ENCODE assay signal across 9 mouse cellular contexts in genomic region chr11:49871914-49872313, GRCm38 (mm10). TPM values are rescaled to one million over a fixed set of nuclear protein-coding genes. Genes with fewer than 3 reads are reported as not detected.
DNase-seq lines count a peak whose midpoint lies in the region; ATAC-seq and TF ChIP-seq lines count a peak whose summit lies in the region.
"Had no signal": no experiment of that assay in that cellular context is flagged by ENCODE, and none has a peak within 500 bp of the region (broad histone marks: within the 10 kb centered on the region; RNA-seq: fewer than 3 reads in every experiment).

No protein-coding gene starts in this region.

- no peaks in the 10 kb centered on the region for H3K4me1 ChIP-seq in testis, adult 2 months (ENCODE audit: control insufficient read depth, insufficient read depth, low read length)
- H3K4me1 ChIP-seq in bone marrow, adult 2 months (ENCODE audit: control insufficient read depth, insufficient read depth, low read length) = peaks cover 1% of the 10 kb centered on the region; the same call in 1 of the 2 replicates
- H3K4me1 ChIP-seq in hindbrain, postnatal 0 days (ENCODE audit: insufficient read depth, low read length) = peaks cover 4% of the 10 kb centered on the region; the same call in 1 of the 2 replicates
- H3K4me1 ChIP-seq in lung, postnatal 0 days (ENCODE audit: insufficient read depth, low read depth, low read length) = no peaks in the 10 kb centered on the region

- no peak overlapping the region for H3K27ac ChIP-seq in testis, adult 2 months (ENCODE audit: control insufficient read depth, insufficient read depth, low read depth, low read length)
- H3K27ac ChIP-seq in bone marrow, adult 2 months (ENCODE audit: control insufficient read depth, insufficient read depth, low read depth, low read length, poor library complexity) = no peak overlapping the region
- no peak overlapping the region for H3K27ac ChIP-seq in hindbrain, postnatal 0 days
- no peak overlapping the region for H3K27ac ChIP-seq in lung, postnatal 0 days (ENCODE audit: low read length)
- H3K27ac ChIP-seq: neural tube, embryonic 13.5 days had no signal

- DNase-seq in testis, postnatal 14 days (ENCODE audit: low spot score) = no peak
- peak; percentile 83 for DNase-seq in hindbrain, postnatal 0 days (ENCODE audit: low spot score)
- peak; percentile 54 for DNase-seq in lung, postnatal 0 days (ENCODE audit: low spot score)
- peak; percentile 27 for DNase-seq in retina, postnatal 7 days (ENCODE audit: low read depth, low spot score)
- DNase-seq in urinary bladder, postnatal 10 days (ENCODE audit: low spot score) = no peak

- H3K9me3 ChIP-seq in hindbrain, postnatal 0 days (ENCODE audit: low read length) = no peaks in the 10 kb centered on the region
- no peaks in the 10 kb centered on the region for H3K9me3 ChIP-seq in lung, postnatal 0 days (ENCODE audit: low read length)
- H3K9me3 ChIP-seq: neural tube, embryonic 13.5 days had no signal

- no peak for TF ChIP-seq EP300 in lung, postnatal 0 days (IDR thresholded peaks at IDR 0.05)

- 55% methylated on average over 6 of the region's 6 CpGs for WGBS in bone marrow, adult 2 months
- WGBS in hindbrain, postnatal 0 days = 51% methylated on average over 6 of the region's 6 CpGs
- 54% methylated on average over 6 of the region's 6 CpGs for WGBS in lung, postnatal 0 days

- peak; percentile 5; the same call in 1 of the 2 replicates for TF ChIP-seq CTCF in testis, adult 2 months (IDR thresholded peaks at IDR 0.05; ENCODE audit: control insufficient read depth, insufficient read depth, insufficient replicate concordance, low read depth, low read length)
- peak; percentile 50 for TF ChIP-seq CTCF in bone marrow, adult 2 months (IDR thresholded peaks at IDR 0.05; ENCODE audit: control insufficient read depth, insufficient read depth, low read length)
- peak; percentile 85 for TF ChIP-seq CTCF in hindbrain, postnatal 0 days (IDR thresholded peaks at IDR 0.05; ENCODE audit: low read depth)
- peak; percentile 75 for TF ChIP-seq CTCF in lung, postnatal 0 days (IDR thresholded peaks at IDR 0.05)

- ATAC-seq in erythroblast, adult 5-6 weeks (replicated peaks; ENCODE audit: low FRiP score, poor library complexity, severe bottlenecking) = peak; percentile 73
- ATAC-seq in hindbrain, postnatal 0 days = peak; percentile 74
- ATAC-seq in lung, postnatal 0 days = no peak

- no peak overlapping the region for H3K4me3 ChIP-seq in testis, adult 2 months (ENCODE audit: control insufficient read depth, low read depth, low read length)
- H3K4me3 ChIP-seq in bone marrow, adult 2 months (replicated peaks; ENCODE audit: control insufficient read depth, low read depth, low read length) = no peak overlapping the region
- no peak overlapping the region for H3K4me3 ChIP-seq in hindbrain, postnatal 0 days (ENCODE audit: low read length)
- H3K4me3 ChIP-seq in lung, postnatal 0 days (ENCODE audit: low read depth, low read length) = no peak overlapping the region
- H3K4me3 ChIP-seq: neural tube, embryonic 13.5 days had no signal

- TF ChIP-seq POLR2A in testis, adult 2 months (IDR thresholded peaks at IDR 0.05; ENCODE audit: control insufficient read depth, low read depth, low read length) = no peak
- TF ChIP-seq POLR2A in bone marrow, adult 2 months (IDR thresholded peaks at IDR 0.05; ENCODE audit: borderline replicate concordance, control insufficient read depth, low read depth, low read length) = no peak

- H3K9ac ChIP-seq in hindbrain, postnatal 0 days (replicated peaks; ENCODE audit: low read length) = no peak overlapping the region
- H3K9ac ChIP-seq in lung, postnatal 0 days (replicated peaks; ENCODE audit: low read depth) = no peak overlapping the region
- H3K9ac ChIP-seq: neural tube, embryonic 13.5 days had no signal

- peaks cover 7% of the 10 kb centered on the region for H3K36me3 ChIP-seq in testis, adult 2 months (ENCODE audit: control insufficient read depth, insufficient read depth, low read length)
- H3K36me3 ChIP-seq in hindbrain, postnatal 0 days (ENCODE audit: insufficient read depth, low read length) = peaks cover 41% of the 10 kb centered on the region
- H3K36me3 ChIP-seq in lung, postnatal 0 days (ENCODE audit: insufficient read depth, low read length) = no peaks in the 10 kb centered on the region; the same call in 1 of the 2 replicates

- H3K4me2 ChIP-seq in hindbrain, postnatal 0 days (ENCODE audit: low read depth, low read length) = no peak overlapping the region
- H3K4me2 ChIP-seq in lung, postnatal 0 days (replicated peaks; ENCODE audit: low read depth, low read length) = no peak overlapping the region
- H3K4me2 ChIP-seq: neural tube, embryonic 13.5 days had no signal

- no peaks in the 10 kb centered on the region for H3K27me3 ChIP-seq in testis, adult 2 months (ENCODE audit: control insufficient read depth, insufficient read depth, low read length)
- no peaks in the 10 kb centered on the region for H3K27me3 ChIP-seq in hindbrain, postnatal 0 days (ENCODE audit: insufficient read depth, low read length)
- no peaks in the 10 kb centered on the region for H3K27me3 ChIP-seq in lung, postnatal 0 days (replicated peaks; ENCODE audit: insufficient read depth, low read length)
- H3K27me3 ChIP-seq: neural tube, embryonic 13.5 days had no signal

RNA-seq across cellular contexts. Expression of gene Mapk9, which starts 25.4 kb away (rescaled TPM):
- polyA plus RNA-seq in testis, adult 2 months (2012; rRNA removed) = 30.5 and 33.2 TPM in 2 replicates
- 14.0 and 15.2 TPM in 2 replicates for polyA plus RNA-seq in bone marrow, adult 2 months (2011; ENCODE audit: insufficient read depth, insufficient read length, low replicate concordance, missing spikeins)
- 9.2 and 16.3 TPM in 2 replicates for total RNA-seq in erythroblast, adult 5-6 weeks (2015; ENCODE audit: low replicate concordance)
- 9.5 and 9.9 TPM in 2 replicates for total RNA-seq in erythroblast, adult 5-6 weeks (2017; ENCODE audit: low replicate concordance)
- total RNA-seq in hindbrain, postnatal 0 days (2014; rRNA removed) = 124 and 127 TPM in 2 replicates
- polyA plus RNA-seq in hindbrain, postnatal 0 days (2015; fragmentation: Nextera tagmentation; extraction: Ambion mirVana) = 66.4 and 70.4 TPM in 2 replicates
- polyA plus RNA-seq in lung, postnatal 0 days (2015; fragmentation: Nextera tagmentation; extraction: Ambion mirVana) = 30.2 and 32.3 TPM in 2 replicates

RNA-seq across cellular contexts. Expression of gene Rasgef1c, which starts 29.7 kb away (rescaled TPM):
- polyA plus RNA-seq in testis, adult 2 months (2012; rRNA removed) = 0.69 and 0.93 TPM in 2 replicates
- not detected in 2 replicates for polyA plus RNA-seq in bone marrow, adult 2 months (2011; ENCODE audit: insufficient read depth, insufficient read length, low replicate concordance, missing spikeins)
- total RNA-seq in erythroblast, adult 5-6 weeks (2015; ENCODE audit: low replicate concordance) = 1.0 TPM in 1 of 2 replicates, not detected in the other
- 0.94 TPM in 1 of 2 replicates, not detected in the other for total RNA-seq in erythroblast, adult 5-6 weeks (2017; ENCODE audit: low replicate concordance)
- 50.2 and 53.9 TPM in 2 replicates for total RNA-seq in hindbrain, postnatal 0 days (2014; rRNA removed)
- 44.9 and 45.2 TPM in 2 replicates for polyA plus RNA-seq in hindbrain, postnatal 0 days (2015; fragmentation: Nextera tagmentation; extraction: Ambion mirVana)
- not detected in 2 replicates for polyA plus RNA-seq in lung, postnatal 0 days (2015; fragmentation: Nextera tagmentation; extraction: Ambion mirVana)

Comparison
In these comparisons a context has a peak if more than half of its experiments do, and no peak if none do; other contexts are left out.
1. CTCF ChIP-seq: peak in every context shown above with its lines; median percentile 85 in hindbrain, postnatal 0 days; 75 in lung, postnatal 0 days; 50 in bone marrow, adult 2 months; 5 in testis, adult 2 months.
2. DNase-seq: peak in hindbrain, postnatal 0 days (single experiment), lung, postnatal 0 days (single experiment) and retina, postnatal 7 days (single experiment); none in testis, postnatal 14 days (single experiment) and urinary bladder, postnatal 10 days (single experiment).
3. RNA of gene Rasgef1c, which starts 29.7 kb away (polyA plus RNA-seq): 44.9 to 45.2 TPM in hindbrain, postnatal 0 days; 0.69 to 0.93 TPM in testis, adult 2 months, not detected in lung, postnatal 0 days and not detected in bone marrow, adult 2 months; every median in the first group is over 10 times any median in the second.